In genomic region chr17:31557124-31557880, GRCm38 (mm10) we compare ENCODE assay signal across 8 mouse cellular contexts. TPM values are rescaled to one million over a fixed set of nuclear protein-coding genes. Genes with fewer than 3 reads are reported as not detected.
A peak's percentile ranks its signal among the peaks of the same experiment; 100 is the strongest.
DNase-seq lines count a peak whose midpoint lies in the region; ATAC-seq lines count a peak whose summit lies in the region.

No protein-coding gene starts in this region.

- no peaks in the 10 kb centered on the region for H3K27me3 ChIP-seq in forebrain, embryonic 15.5 days
- no peaks in the 10 kb centered on the region for H3K27me3 ChIP-seq in hindbrain, embryonic 15.5 days

- peaks cover 14% of the 10 kb centered on the region; the same call in 1 of the 2 replicates for H3K4me1 ChIP-seq in forebrain, embryonic 15.5 days
- peaks cover 14% of the 10 kb centered on the region for H3K4me1 ChIP-seq in hindbrain, embryonic 15.5 days (replicated peaks)

- H3K9me3 ChIP-seq in forebrain, embryonic 15.5 days, result no peaks in the 10 kb centered on the region
- no peaks in the 10 kb centered on the region for H3K9me3 ChIP-seq in hindbrain, embryonic 15.5 days

- 38% methylated on average over 11 of the region's 11 CpGs for WGBS in forebrain, embryonic 15.5 days
- 44% methylated on average over 11 of the region's 11 CpGs for WGBS in hindbrain, embryonic 15.5 days

- no peaks in the 10 kb centered on the region for H3K36me3 ChIP-seq in forebrain, embryonic 15.5 days
- no peaks in the 10 kb centered on the region for H3K36me3 ChIP-seq in hindbrain, embryonic 15.5 days

- no peak overlapping the region for H3K9ac ChIP-seq in forebrain, embryonic 15.5 days (replicated peaks)
- no peak overlapping the region for H3K9ac ChIP-seq in hindbrain, embryonic 15.5 days

- peak; percentile 68 for ATAC-seq in forebrain, embryonic 15.5 days (replicated peaks)
- peak; percentile 61 for ATAC-seq in hindbrain, embryonic 15.5 days (ENCODE audit: low FRiP score, low read depth)
- ATAC-seq in megakaryocyte, adult 5-6 weeks (ENCODE audit: poor library complexity, severe bottlenecking), result no peak

- H3K27ac ChIP-seq in forebrain, embryonic 15.5 days (replicated peaks), result peak overlapping the region; percentile 63
- peak overlapping the region; percentile 31 for H3K27ac ChIP-seq in hindbrain, embryonic 15.5 days (replicated peaks)

- H3K4me2 ChIP-seq in forebrain, embryonic 15.5 days (replicated peaks), result no peak overlapping the region
- no peak overlapping the region for H3K4me2 ChIP-seq in hindbrain, embryonic 15.5 days

- no peak overlapping the region for H3K4me3 ChIP-seq in forebrain, embryonic 15.5 days
- no peak overlapping the region for H3K4me3 ChIP-seq in hindbrain, embryonic 15.5 days

- DNase-seq in testis, postnatal 10 days (ENCODE audit: low spot score), result peak; percentile 49
- DNase-seq in testis, postnatal 14 days (ENCODE audit: low spot score), result no peak
- DNase-seq in mesoderm, embryonic 11.5 days (ENCODE audit: low read depth, low spot score), result peak; percentile 81
- DNase-seq in frontal cortex, postnatal 36 days (ENCODE audit: low spot score in 2 of 2), result no peak
- DNase-seq in cerebellum, postnatal 36 days, result no peak

RNA-seq across cellular contexts. Expression of gene Pknox1, which starts 7.2 kb away (rescaled TPM):
- polyA plus RNA-seq in forebrain, embryonic 15.5 days (2015; fragmentation: Nextera tagmentation; extraction: Ambion mirVana), result 31.3 and 33.2 TPM in 2 replicates
- polyA plus RNA-seq in hindbrain, embryonic 15.5 days (2015; fragmentation: Nextera tagmentation; extraction: Ambion mirVana), result 33.9 and 36.7 TPM in 2 replicates
- total RNA-seq in megakaryocyte, adult 5-6 weeks (2015), result 19.5 and 20.8 TPM in 2 replicates
- total RNA-seq in megakaryocyte, adult 5-6 weeks (2017), result 24.7 and 33.1 TPM in 2 replicates

RNA-seq across cellular contexts. Expression of gene Ndufv3, which starts 37.4 kb away (rescaled TPM):
- 334 and 349 TPM in 2 replicates for polyA plus RNA-seq in forebrain, embryonic 15.5 days (2015; fragmentation: Nextera tagmentation; extraction: Ambion mirVana)
- 445 and 471 TPM in 2 replicates for polyA plus RNA-seq in hindbrain, embryonic 15.5 days (2015; fragmentation: Nextera tagmentation; extraction: Ambion mirVana)
- total RNA-seq in megakaryocyte, adult 5-6 weeks (2015), result 92.8 and 95.7 TPM in 2 replicates
- total RNA-seq in megakaryocyte, adult 5-6 weeks (2017), result 215 and 217 TPM in 2 replicates

RNA-seq across cellular contexts. Expression of gene Wdr4, which starts 37.5 kb away (rescaled TPM):
- 40.3 and 41.5 TPM in 2 replicates for polyA plus RNA-seq in forebrain, embryonic 15.5 days (2015; fragmentation: Nextera tagmentation; extraction: Ambion mirVana)
- 37.2 and 38.1 TPM in 2 replicates for polyA plus RNA-seq in hindbrain, embryonic 15.5 days (2015; fragmentation: Nextera tagmentation; extraction: Ambion mirVana)
- 2.8 and 3.4 TPM in 2 replicates for total RNA-seq in megakaryocyte, adult 5-6 weeks (2015)
- 3.7 and 7.3 TPM in 2 replicates for total RNA-seq in megakaryocyte, adult 5-6 weeks (2017)

Comparison
In these comparisons a context has a peak if more than half of its experiments do, and no peak if none do; other contexts are left out.
1. DNase-seq: peak in testis, postnatal 10 days (single experiment) and mesoderm, embryonic 11.5 days (single experiment); none in testis, postnatal 14 days (single experiment), frontal cortex, postnatal 36 days (0 of 2) and cerebellum, postnatal 36 days (0 of 2).